Mouse (Mus musculus) neural tube, postnatal 0 days (tissue): Measurements from ENCODE around the gene Kdelc2. TPM values are rescaled to one million over a fixed set of nuclear protein-coding genes. Genes with fewer than 3 reads are reported as not detected.

Experiments
- microRNA-seq: library from miRNA; unstranded; fragments of <30 nt; microRNA quantifications from one replicate; pipeline ENCODE4, GENCODE M21; 2016
- polyA plus RNA-seq: library from polyadenylated mRNA; unstranded; fragments of >200 nt; fragmentation: Nextera tagmentation; extraction: Ambion mirVana; gene quantifications from 2 replicates; pipeline ENCODE4 v1.2.1, GENCODE M21; 2015

The Kdelc2 gene
- 9.5 and 10.9 TPM in 2 replicates for polyA plus RNA-seq

DNA sequence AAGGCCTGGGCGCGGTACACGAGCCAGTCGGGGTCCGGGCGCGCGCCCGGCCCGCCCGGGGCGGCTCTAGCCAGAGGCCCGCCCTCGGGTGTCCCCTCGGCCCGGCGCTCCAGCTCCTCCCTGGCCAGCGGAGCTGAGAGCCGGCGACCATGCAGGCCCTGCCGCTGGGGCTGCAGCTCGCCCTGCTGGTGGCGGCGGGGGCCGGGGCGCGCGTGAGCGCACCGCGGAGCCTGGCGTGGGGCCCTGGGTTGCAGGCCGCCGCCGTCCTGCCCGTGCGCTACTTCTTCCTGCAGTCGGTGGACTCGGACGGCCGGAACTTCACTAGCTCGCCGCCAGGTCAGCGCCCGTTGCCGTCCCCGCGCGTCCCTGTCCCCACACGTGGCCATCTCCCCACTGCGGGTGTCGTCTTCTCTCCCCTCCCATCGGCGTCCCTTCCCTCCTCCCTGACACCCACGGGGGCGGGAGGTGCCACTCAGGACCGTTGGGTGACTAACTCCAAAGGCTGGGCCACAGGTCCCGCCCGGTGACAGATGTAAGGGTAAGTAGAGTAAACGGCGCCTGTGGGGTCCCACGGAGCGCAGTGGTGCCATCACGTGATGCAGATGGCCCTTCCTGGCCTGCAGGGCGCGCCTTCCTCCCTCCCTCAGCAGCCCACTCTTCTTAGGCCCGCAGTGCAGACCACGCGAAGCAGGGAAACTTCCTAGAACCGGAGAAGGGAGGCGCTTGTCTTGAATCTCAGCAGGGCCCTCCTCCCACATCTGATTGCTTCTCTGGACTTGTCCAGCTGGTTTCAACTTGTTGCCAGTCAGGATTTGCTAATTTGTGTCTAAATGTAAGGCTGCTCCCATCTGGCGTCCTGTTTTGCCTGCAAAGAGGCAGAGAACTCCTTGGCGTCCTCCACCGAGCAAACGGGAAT lies at the start of gene Kdelc2:
Gene Kdelc2, plus strand, starts transcription at position 75 of the 916 bp plus-strand sequence.

DNA sequence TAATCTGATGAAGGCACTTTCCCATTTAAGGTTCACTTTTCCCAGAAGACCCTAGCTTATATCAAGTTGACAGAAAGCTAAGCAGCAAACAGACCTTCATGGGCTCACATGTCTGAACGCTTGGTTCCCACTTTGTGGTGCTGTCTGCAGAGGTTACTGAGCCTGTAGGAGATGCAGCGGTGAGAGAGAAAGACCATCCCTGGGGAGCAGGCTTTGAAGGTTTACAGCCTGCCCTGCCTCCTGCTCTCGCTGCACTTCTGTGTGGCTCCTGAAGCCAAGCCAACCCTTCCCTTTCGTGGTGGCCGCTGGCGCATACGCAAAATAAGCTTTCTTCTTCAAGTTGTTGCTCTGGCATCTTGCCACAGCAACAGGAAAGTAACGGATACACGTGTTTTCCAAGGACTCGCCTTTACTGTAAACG lies 18.5 kb downstream of the Kdelc2 start, which contains the start of gene 4930550C14Rik:
Gene 4930550C14Rik, plus strand, starts transcription at position 35 of the 421 bp plus-strand sequence.

Small RNA genes within 50 kb of the gene (microRNA-seq; reads per million reads assigned to microRNA genes)
- gene Mir130c, result not detected

Other genes starting within 250 kb of the Kdelc2 start
- 19.5 and 20.0 TPM in 2 replicates for gene Ddx10, start 136.0 kb upstream of the Kdelc2 start, polyA plus RNA-seq
- gene Exph5, start 82.4 kb upstream of the Kdelc2 start, polyA plus RNA-seq, result 0.54 and 0.74 TPM in 2 replicates
- gene 4930550C14Rik, start 18.3 kb downstream of the Kdelc2 start, polyA plus RNA-seq, result 0.84 and 0.87 TPM in 2 replicates
- 4.6 and 5.5 TPM in 2 replicates for gene Atm, start 152.7 kb downstream of the Kdelc2 start, polyA plus RNA-seq
- gene Npat, start 153.0 kb downstream of the Kdelc2 start, polyA plus RNA-seq, result 6.6 and 7.1 TPM in 2 replicates
- 192 and 199 TPM in 2 replicates for gene Acat1, start 226.4 kb downstream of the Kdelc2 start, polyA plus RNA-seq